Mouse (Mus musculus): ENCODE results near the gene Loxl4.
A peak's percentile ranks its signal among the peaks of the same experiment; 100 is the strongest.

Loxl4 gene

GRCm38 (mm10) chr19:42609716-42610115, 2.9 kb downstream of the Loxl4 start:
- no peak for DNase-seq (ENCODE audit: low read depth)

DNA sequence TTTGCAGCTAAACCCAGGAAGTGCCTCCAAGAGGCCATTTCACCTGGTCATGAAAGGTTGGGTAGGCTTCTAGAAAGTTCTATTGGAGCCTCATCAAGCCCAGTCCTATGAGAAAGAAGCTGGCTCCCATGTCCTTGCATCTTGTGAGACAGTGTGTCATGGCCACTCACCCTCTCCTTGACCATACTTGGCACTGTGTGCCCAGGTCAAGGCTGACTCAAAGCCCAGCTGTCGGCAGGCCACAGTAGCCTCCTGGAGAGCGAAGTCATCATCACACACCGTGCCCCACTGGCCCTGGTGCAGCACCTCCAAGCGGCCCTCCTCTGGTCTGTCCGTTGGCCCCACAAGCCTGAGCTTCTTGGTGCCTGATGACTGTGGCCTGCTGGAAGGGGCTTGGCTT, 4.5 kb downstream of the Loxl4 start:
- DNase-seq (ENCODE audit: low read depth), result no peak

- no peak for DNase-seq (ENCODE audit: low read depth)
Measured at GRCm38 (mm10) chr19:42602576-42602975, 10.0 kb downstream of the Loxl4 start.

GRCm38 (mm10) chr19:42602041-42602440, 10.6 kb downstream of the Loxl4 start:
- no peak for DNase-seq (ENCODE audit: low read depth)

DNA sequence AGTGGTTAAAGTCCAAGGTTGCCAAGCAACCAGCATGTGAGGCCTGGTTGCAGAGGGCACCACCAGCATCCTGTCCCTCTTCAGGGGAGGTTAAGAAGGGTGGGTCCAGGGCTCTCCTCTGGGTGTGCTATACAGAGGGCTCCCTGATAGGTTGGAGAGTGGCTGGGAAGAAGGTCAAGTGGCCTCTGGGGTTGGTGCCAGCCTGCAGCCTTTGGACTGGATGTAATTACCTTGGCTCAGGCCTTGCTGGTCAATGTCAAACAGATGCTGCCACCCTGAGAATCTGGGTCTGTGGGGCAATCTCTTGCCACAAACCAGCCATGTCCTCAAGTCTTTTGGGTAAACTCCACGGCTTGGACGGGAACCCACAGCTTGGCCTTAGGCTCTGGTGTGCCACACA, 11.2 kb downstream of the Loxl4 start:
- no peak for DNase-seq (ENCODE audit: low read depth)

DNA sequence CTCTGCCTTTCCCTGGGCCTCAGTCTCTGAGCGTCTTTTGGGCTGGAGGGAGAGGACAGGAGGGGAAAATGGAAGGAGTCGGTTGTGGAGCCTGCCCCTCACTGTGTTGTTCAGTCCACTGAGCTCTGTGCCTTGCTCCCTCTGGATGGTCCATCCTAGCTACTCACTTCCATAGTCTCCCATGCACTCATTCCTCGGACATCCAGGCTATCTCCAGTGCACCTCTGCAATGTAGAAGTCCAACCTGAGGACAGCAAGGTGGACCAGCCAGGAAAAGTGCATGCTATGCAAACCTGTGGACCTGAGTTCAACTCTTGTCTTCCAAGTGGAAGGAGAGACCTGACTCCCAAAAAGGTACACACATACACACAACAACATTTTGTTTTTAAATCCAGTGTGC, 12.0 kb downstream of the Loxl4 start:
- no peak for DNase-seq (ENCODE audit: low read depth)

DNA sequence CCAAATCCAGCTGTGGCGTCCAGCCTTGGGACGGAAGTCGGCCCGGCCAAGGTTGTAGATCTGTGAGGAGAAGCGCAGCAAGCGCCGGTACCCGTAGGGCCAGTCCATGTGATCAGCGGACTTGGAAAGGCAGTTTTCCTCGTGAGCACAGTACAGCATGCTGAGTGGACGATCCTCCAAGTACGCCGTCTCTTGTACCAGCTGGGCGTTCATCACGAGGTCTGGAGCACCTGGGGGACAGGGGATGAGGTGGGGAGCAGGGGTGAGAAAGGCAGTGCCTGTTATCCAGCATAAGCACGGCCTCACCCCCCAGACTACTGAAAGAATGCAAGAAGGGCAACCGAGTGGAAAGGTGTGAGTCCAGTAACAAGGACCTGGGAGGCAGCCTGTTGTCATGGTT, 12.7 kb downstream of the Loxl4 start:
- no peak for DNase-seq (ENCODE audit: low read depth)

- no peak for DNase-seq (ENCODE audit: low read depth)
Measured at GRCm38 (mm10) chr19:42597896-42598295, 14.7 kb downstream of the Loxl4 start.

DNA sequence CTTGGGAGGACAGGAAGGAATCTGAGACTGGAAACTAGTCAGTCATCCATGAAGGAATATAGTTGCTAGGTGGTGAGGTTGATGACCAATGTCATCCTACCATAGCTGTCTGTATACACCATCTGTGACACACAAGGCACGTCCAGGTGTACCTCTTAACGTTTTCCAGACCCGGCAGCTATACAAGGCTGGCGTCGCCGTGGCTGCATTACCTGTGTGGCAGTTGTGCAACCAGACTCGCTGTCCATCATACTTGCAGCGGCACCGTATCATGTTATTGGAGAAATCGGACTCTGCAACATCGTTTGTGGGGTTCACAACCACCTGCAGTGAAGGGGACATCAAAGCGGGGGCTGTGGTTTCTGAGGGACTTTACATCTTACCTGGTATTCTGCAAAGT, 15.3 kb downstream of the Loxl4 start:
- no peak for DNase-seq (ENCODE audit: low read depth)

GRCm38 (mm10) chr19:42595066-42595465, 17.5 kb downstream of the Loxl4 start:
- no peak for DNase-seq (ENCODE audit: low read depth)

DNA sequence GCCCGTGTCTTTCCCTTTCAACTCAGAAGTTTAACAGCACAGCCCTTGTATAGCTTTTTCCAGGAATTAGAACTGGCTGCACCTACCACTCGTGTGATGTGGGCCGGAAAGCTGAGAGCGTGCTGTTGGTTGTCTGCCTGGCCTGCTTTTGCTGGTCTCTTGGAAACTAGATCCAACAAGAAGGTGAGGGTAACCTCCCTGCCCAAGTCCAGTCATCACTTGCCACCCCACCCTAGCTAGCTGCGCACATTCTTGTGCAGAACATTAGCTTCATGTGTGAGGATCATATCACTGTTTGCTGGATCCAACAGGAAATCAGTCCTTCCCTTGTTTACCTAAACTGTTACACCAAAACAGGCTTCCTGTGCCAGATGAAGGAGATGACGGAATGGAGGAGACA, 19.2 kb downstream of the Loxl4 start:
- no peak for DNase-seq (ENCODE audit: low read depth)

- DNase-seq (ENCODE audit: low read depth), result no peak
Measured at GRCm38 (mm10) chr19:42591534-42591933, 21.1 kb downstream of the Loxl4 start.

DNA sequence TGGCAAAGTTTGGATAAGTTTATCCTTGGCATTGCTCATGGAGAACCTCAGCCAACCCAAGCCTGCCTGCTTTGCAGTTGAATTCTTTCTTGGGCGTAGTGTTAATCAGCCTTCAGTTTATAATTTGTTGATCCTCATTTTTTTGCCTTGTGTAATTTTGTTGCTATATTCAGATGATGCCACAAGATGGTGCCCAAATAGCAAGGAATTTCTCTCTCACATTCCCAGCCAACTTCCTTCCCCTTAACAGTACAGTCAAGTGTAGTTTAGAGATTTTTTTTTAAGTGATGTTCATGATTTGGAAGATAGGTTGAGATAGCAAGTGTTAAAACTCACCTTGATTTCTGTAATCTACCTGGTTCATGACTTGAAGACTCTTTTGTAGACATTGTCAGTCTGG, 23.4 kb downstream of the Loxl4 start:
- DNase-seq (ENCODE audit: low read depth), result no peak

- DNase-seq (ENCODE audit: low read depth), result no peak
Measured at GRCm38 (mm10) chr19:42587704-42588103, 24.9 kb downstream of the Loxl4 start.

GRCm38 (mm10) chr19:42584188-42584587, 28.4 kb downstream of the Loxl4 start:
- DNase-seq (ENCODE audit: low read depth), result peak; percentile 14

GRCm38 (mm10) chr19:42583677-42584076, 28.9 kb downstream of the Loxl4 start:
- DNase-seq (ENCODE audit: low read depth), result peak; percentile 46

DNA sequence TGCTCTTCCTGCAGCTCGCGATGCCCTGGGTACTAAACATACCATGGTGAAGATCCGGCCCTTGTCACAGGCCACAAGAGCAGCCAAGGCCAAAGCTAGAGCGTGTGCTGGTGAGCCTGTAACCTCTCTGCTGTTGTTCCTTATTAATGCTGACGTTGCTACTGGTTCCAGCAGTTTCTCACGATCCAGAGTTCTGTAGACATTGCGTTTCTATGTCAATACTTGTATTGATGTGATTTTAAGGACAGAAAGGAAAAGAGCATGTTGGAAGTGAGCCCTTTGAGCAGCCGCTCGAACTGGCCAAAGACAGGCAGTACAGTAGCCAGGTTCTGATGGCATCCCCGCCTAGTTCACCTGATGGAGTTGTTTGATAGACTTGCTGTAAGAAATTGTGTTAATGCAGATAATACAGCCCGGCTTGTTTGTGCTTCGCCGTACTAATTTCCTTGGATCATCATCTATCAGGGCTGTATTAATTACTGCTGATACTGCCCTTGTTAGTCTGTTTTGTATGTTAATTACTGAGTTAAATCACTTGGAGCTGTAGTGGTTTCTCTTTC, 29.7 kb downstream of the Loxl4 start:
- peak; percentile 22 for DNase-seq (ENCODE audit: low read depth)

DNA sequence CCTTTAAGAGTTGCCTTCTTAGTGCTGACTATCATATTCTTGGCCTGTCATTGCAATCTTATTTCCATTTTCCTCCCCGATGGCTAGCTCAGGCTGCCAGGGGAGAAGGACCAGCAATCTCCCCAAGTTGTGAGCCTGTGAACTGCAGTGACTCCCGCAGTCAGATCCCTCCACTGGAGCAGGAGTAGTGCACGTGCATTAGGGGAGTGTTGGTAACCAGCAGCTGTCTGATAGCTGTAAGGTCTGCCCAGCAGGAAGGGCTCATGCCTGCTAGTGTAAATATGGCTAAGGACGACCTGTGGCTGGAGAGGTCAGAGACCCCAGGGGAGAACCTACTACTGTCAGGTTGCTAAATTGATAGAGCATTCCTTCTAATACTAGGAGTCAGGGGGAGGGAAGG, 31.9 kb downstream of the Loxl4 start:
- no peak for DNase-seq (ENCODE audit: low read depth)

DNA sequence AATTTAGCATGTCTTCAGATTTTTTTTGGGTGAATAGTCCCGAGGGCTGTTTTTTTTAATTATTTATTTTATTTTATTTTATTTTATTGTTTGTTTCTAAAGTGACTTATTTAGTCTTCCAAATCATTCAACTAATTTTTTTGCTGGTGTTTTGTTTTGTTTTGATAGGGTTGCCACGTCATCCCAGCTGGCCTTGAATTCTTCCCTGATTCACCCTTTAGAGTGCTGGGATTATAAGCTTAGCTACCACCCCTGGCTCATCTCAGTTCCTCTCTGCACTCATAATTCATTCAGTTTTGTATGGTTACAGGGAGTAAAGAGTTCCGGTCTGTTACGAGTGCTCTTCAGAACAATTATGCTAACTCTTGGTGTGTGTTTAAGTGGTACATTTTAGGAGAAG, 34.0 kb downstream of the Loxl4 start:
- no peak for DNase-seq (ENCODE audit: low read depth)

GRCm38 (mm10) chr19:42576856-42577255, 35.8 kb downstream of the Loxl4 start:
- DNase-seq (ENCODE audit: low read depth), result no peak

- no peak for DNase-seq (ENCODE audit: low read depth)
Measured at GRCm38 (mm10) chr19:42575317-42575716, 37.3 kb downstream of the Loxl4 start.

DNA sequence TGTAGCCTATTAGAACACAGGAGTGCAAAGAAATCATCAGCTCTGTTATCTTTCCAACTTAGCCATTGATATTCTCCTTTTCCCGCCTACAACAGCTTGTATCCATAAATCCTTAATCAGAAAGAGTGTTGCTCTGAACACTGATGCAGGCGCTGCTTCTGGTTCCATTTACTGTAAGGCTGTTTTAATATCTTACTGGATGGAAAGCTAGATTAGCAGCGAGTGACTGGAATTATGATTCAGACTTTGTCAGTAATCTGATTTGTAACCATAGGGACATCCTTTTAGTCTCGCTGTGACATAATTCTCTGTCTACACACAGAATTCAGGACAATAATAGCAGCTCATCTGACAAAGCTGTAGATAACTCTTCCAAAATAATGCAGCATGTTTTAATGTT, 41.3 kb downstream of the Loxl4 start:
- no peak for DNase-seq (ENCODE audit: low read depth)

GRCm38 (mm10) chr19:42569076-42569475, 43.5 kb downstream of the Loxl4 start:
- DNase-seq (ENCODE audit: low read depth), result no peak

- no peak for DNase-seq (ENCODE audit: low read depth)
Measured at GRCm38 (mm10) chr19:42567020-42567419, 45.6 kb downstream of the Loxl4 start.
